Mouse (Mus musculus) embryonic facial prominence, embryonic 11.5 days (tissue): ENCODE data around the gene Kcnh2. TPM values are rescaled to one million over a fixed set of nuclear protein-coding genes. Genes with fewer than 3 reads are reported as not detected.

Source experiments
- ATAC-seq: fragments of 200-750 bp; cut with Nextera tagmentation; replicated peaks from 2 replicates; pipeline ENCODE4 v1.8.0; 2017; ENCODE audit warnings: low read depth; ENCODE audit not compliant: insufficient number of reproducible peaks, low FRiP score, low TSS enrichment
- DNase-seq: peaks from one replicate; pipeline ENCODE4 v3.0.0-alpha.2; 2015; ENCODE audit warnings: low spot score
- H3K27ac ChIP-seq: fragments of 300-500 bp; sonication (generic); replicated peaks from 2 replicates; pipeline ENCODE4 v1.5.1; 2014; ENCODE audit warnings: mild to moderate bottlenecking, low read depth, low read length, control low read depth
- H3K27me3 ChIP-seq: fragments of 300-500 bp; sonication (generic); 2 replicates; pipeline ENCODE4 v1.6.1; 2014; ENCODE audit warnings: mild to moderate bottlenecking, low read length, moderate library complexity, mixed read lengths; ENCODE audit not compliant: control insufficient read depth, insufficient read depth
- H3K36me3 ChIP-seq: fragments of 300-500 bp; sonication (generic); replicated peaks from 2 replicates; pipeline ENCODE4 v1.6.1; 2014; ENCODE audit warnings: low read depth, mild to moderate bottlenecking, low read length, moderate library complexity, mixed read lengths; ENCODE audit not compliant: control insufficient read depth, insufficient read depth
- H3K4me1 ChIP-seq: fragments of 300-500 bp; sonication (generic); 2 replicates; pipeline ENCODE4 v1.6.1; 2014; ENCODE audit warnings: low read length, mixed read lengths; ENCODE audit not compliant: control insufficient read depth, insufficient read depth
- H3K4me2 ChIP-seq: fragments of 300-500 bp; sonication (generic); 2 replicates; pipeline ENCODE4 v1.6.1; 2014; ENCODE audit warnings: low read depth, mild to moderate bottlenecking, control low read depth, low read length, moderate library complexity
- H3K4me3 ChIP-seq: fragments of 300-500 bp; sonication (generic); 2 replicates; pipeline ENCODE4 v1.5.1; 2014; ENCODE audit warnings: low read depth, low read length, control low read depth
- H3K9ac ChIP-seq: fragments of 300-500 bp; sonication (generic); replicated peaks from 2 replicates; pipeline ENCODE4 v1.6.1; 2014; ENCODE audit warnings: mild to moderate bottlenecking, control low read depth, low read length
- H3K9me3 ChIP-seq: fragments of 300-500 bp; sonication (generic); replicated peaks from 2 replicates; pipeline ENCODE4 v1.6.1; 2016; ENCODE audit warnings: mild to moderate bottlenecking, low read length, inconsistent platforms, mixed read lengths; ENCODE audit not compliant: control insufficient read depth
- WGBS: fragments of 180-500 bp; shearing (Covaris S2); extraction: QIAGEN DNeasy Blood & Tissue Kit; methylation state at CpG from one replicate; pipeline ENCODE4 v1.1.7; 2014; 5-methylcytosine and 5-hydroxymethylcytosine counted together
- polyA plus RNA-seq: library from polyadenylated mRNA; unstranded; fragments of >200 nt; fragmentation: Nextera tagmentation; extraction: Ambion mirVana; gene quantifications from 2 replicates; pipeline ENCODE4 v1.2.1, GENCODE M21; 2014

Kcnh2 gene
- polyA plus RNA-seq, 1 experiment from 2014 or later = 4.2 TPM

- ATAC-seq = no peak
- WGBS = 48% methylated on average over 8 of the region's 8 CpGs
- Histone ChIP-seq H3K4me1 (peaks cover 7% of the 10 kb centered on the region), H3K9me3 (no peaks in the 10 kb centered on the region), H3K27ac (no peak overlapping the region), H3K9ac (no peak overlapping the region), H3K36me3 (no peaks in the 10 kb centered on the region), H3K4me3 (no peak overlapping the region), H3K4me2 (no peak overlapping the region), H3K27me3 (peaks cover 4% of the 10 kb centered on the region)
- no peak for DNase-seq
Observed at GRCm38 (mm10) chr5:24342966-24343365, 8.4 kb downstream of the Kcnh2 start.

DNA sequence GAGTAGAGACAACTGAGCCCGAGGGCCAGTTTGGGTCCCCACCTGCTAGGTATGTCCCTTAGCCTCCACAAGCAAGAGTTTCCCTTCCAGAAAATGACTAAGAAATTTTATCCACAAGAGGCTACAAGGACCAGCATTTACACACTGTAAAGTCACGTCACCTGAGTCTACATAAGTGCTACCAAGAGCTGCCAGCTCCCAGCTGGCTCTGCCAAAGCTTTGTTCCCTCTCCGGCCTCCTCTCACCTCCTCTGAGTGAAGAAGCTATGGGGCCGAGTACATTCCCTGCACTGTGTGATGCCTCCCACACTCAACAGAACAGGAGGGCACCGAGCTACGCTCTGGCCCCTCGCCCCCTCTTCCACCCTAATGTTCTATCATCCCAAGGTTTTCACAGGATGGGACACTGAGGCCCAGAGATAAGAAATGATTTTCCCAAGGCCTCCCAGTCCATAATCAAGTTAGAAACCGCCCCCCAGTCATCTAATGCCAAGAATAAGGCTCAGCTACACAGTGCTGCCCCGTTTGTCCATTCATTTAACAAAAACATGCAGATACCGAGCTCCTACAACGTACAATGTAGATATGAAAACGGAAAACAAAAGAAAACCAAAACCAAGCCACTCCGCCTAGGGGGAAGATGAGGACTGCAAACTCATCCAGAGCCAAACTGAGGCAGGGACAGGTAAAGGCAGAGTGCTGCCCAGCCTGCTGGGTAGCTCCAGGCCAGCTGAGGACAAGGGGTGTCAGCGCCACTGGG, 9.0 kb downstream of the Kcnh2 start:
- H3K27me3 ChIP-seq = no peaks in the 10 kb centered on the region
- H3K4me1 ChIP-seq = peaks cover 7% of the 10 kb centered on the region
- WGBS = 80% methylated on average over 14 of the region's 14 CpGs
- no peaks in the 10 kb centered on the region for H3K36me3 ChIP-seq
- H3K4me3 ChIP-seq = no peak overlapping the region
- ATAC-seq = no peak
- H3K4me2 ChIP-seq = no peak overlapping the region
- no peak overlapping the region for H3K27ac ChIP-seq
- no peak for DNase-seq
- no peak overlapping the region for H3K9ac ChIP-seq
- no peaks in the 10 kb centered on the region for H3K9me3 ChIP-seq

- Histone ChIP-seq H3K9me3 (no peaks in the 10 kb centered on the region), H3K27ac (no peak overlapping the region; the same call in 1 of the 2 replicates), H3K27me3 (no peaks in the 10 kb centered on the region), H3K4me1 (no peaks in the 10 kb centered on the region), H3K4me3 (no peak overlapping the region), H3K36me3 (no peaks in the 10 kb centered on the region), H3K4me2 (no peak overlapping the region), H3K9ac (no peak overlapping the region)
- no peak for DNase-seq
- WGBS = 59% methylated on average over 2 of the region's 2 CpGs
- no peak for ATAC-seq
Observed at GRCm38 (mm10) chr5:24337821-24338220, 13.6 kb downstream of the Kcnh2 start.

DNA sequence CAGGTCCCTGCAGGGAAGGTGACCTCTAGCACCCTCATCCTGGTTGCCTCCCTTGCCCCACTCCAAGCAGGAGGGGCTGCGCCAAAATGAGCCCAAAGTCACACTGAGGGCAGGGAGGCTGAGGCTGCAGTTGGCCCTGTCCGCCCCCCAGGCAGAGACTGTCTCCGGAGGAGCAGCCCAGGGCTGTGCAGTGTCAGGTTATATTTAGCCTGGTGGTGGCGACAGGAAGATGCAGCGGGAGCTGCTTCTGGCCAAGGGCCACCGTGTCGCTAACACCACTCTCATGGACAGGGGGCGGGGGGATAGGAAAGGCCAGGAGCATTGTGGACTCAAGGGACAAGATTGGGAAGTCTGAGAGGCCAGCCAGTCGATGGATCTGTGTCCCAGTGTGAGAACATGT, 14.0 kb downstream of the Kcnh2 start:
- no peak for DNase-seq
- Histone ChIP-seq H3K36me3 (no peaks in the 10 kb centered on the region), H3K9me3 (no peaks in the 10 kb centered on the region), H3K4me2 (no peak overlapping the region), H3K4me3 (no peak overlapping the region), H3K27ac (no peak overlapping the region; the same call in 1 of the 2 replicates), H3K9ac (no peak overlapping the region), H3K27me3 (no peaks in the 10 kb centered on the region), H3K4me1 (no peaks in the 10 kb centered on the region)
- no peak; the same call in 1 of the 2 replicates for ATAC-seq
- WGBS = 26% methylated on average over 9 of the region's 9 CpGs

DNA sequence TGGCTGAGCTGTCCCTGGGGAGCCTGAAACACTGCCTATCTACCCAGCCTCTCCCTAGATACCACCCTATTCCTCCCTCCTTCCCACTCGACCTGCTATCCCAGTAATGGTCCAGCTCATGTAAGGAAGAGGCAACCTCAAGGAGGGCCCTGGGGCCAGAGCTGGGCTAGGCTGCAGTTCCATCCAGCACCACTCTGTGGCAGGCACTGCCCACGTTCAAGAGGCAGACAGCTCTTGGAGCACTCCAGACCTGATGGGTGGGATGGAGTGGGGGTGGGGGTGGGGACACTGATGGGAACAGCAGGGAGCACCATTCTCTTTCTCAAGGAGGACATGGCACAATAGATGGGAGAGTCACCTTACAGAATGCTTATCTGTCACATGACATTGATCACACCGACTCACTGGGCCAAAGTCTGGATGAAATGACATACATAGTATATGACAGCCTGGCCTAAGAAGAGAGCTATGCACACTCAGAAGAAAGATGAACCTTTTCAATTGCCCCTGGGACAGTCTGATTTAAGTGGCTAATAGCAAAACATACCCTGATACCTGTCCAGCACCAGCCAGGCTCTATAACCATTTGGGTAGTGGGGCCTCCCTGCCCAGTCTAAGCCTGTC, 15.4 kb downstream of the Kcnh2 start:
- Histone ChIP-seq H3K36me3 (no peaks in the 10 kb centered on the region), H3K27ac (no peak overlapping the region), H3K9ac (no peak overlapping the region), H3K4me1 (no peaks in the 10 kb centered on the region), H3K4me3 (no peak overlapping the region), H3K27me3 (no peaks in the 10 kb centered on the region), H3K4me2 (no peak overlapping the region), H3K9me3 (no peaks in the 10 kb centered on the region)
- 14% methylated on average over 3 of the region's 3 CpGs for WGBS
- ATAC-seq = peak; percentile 79
- peak; percentile 54 for DNase-seq

DNA sequence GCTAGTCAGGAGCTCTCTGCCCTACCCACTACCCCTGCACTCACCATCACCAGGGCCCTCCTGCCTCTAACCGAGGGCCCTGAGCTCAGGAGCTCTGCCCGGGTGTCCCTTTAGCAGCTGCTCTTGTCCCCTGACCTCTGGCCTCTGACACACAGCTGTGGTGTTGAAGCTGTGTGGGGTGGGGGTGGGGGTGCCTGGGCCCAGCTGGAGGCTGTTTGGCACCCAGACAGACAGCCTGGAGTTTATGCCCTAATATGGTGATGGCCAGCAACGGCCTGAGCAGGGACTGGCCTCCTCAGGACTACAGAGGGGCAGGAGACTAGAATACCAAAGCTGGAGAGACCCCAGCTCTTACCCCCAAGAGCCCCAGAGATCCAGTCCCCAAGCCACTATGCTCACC, 16.7 kb downstream of the Kcnh2 start:
- Histone ChIP-seq H3K4me3 (no peak overlapping the region), H3K27ac (no peak overlapping the region), H3K4me1 (peaks cover under 1% of the 10 kb centered on the region), H3K4me2 (no peak overlapping the region), H3K9me3 (no peaks in the 10 kb centered on the region), H3K27me3 (no peaks in the 10 kb centered on the region), H3K9ac (no peak overlapping the region), H3K36me3 (no peaks in the 10 kb centered on the region)
- no peak for ATAC-seq
- 12% methylated on average over 3 of the region's 3 CpGs for WGBS
- DNase-seq = no peak

DNA sequence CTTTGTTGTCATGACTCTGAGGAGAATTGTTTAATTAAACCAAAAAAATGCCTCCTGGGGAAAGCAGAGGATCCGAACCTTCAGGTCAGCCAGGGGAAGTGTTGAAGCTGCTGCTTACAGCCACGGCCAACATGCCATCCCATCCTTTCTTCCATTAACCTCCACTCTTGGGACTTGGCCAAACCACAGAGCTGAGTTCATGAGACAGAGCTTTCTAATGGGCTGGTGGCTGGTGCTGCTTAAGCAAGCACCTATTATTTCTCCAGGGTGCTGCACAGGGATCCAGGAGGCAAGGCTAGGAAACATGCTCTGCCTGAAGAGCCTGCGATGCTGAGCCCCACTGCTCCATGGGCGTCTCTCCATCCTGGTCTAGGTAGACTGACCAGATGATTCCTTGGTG, 19.0 kb downstream of the Kcnh2 start:
- 79% methylated on average over 4 of the region's 4 CpGs for WGBS
- no peak overlapping the region for H3K4me3 ChIP-seq
- no peaks in the 10 kb centered on the region for H3K36me3 ChIP-seq
- no peaks in the 10 kb centered on the region for H3K27me3 ChIP-seq
- no peak overlapping the region for H3K27ac ChIP-seq
- ATAC-seq = no peak
- H3K4me2 ChIP-seq = no peak overlapping the region
- H3K9ac ChIP-seq = no peak overlapping the region
- H3K9me3 ChIP-seq = no peaks in the 10 kb centered on the region
- DNase-seq = no peak
- peaks cover 9% of the 10 kb centered on the region for H3K4me1 ChIP-seq

DNA sequence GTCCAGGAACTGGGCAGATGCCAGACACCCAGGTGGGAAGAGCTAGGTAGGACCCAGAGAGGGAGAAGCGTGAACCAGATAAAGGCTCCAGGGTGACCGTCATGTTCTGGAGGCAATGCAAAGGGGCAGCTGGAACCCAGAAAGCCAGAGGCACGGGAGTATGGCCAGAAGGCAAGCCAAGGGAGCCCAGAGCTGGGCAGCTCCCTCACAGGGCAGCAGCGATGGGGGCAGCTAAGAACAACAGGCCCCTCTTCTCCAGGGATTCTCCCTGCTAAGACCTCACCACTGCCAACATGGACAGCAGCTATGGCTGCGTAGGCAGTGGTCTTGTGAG, 21.5 kb downstream of the Kcnh2 start:
- peaks cover 9% of the 10 kb centered on the region for H3K4me1 ChIP-seq
- no peaks in the 10 kb centered on the region for H3K27me3 ChIP-seq
- no peaks in the 10 kb centered on the region for H3K36me3 ChIP-seq
- no peak overlapping the region; the same call in 1 of the 2 replicates for H3K4me2 ChIP-seq
- DNase-seq = no peak
- 50% methylated on average over 5 of the region's 5 CpGs for WGBS
- H3K9ac ChIP-seq = no peak overlapping the region; the same call in none of the 2 replicates
- no peak for ATAC-seq
- peak overlapping the region; percentile 2; the same call in 1 of the 2 replicates for H3K27ac ChIP-seq
- no peak overlapping the region for H3K4me3 ChIP-seq
- H3K9me3 ChIP-seq = no peaks in the 10 kb centered on the region
